Mouse (Mus musculus) heart, adult 2 months (tissue): Measurements from ENCODE around the gene Tbc1d5.

Source experiments
- CTCF ChIP-seq: fragments of 200-600 bp; IDR thresholded peaks from 2 replicates; pipeline ENCODE4 v1.8.1; 2022; ENCODE audit warnings: antibody characterized with exemption, mild to moderate bottlenecking, moderate library complexity
- EP300 ChIP-seq: fragments of 200-500 bp; IDR thresholded peaks from 2 replicates; pipeline ENCODE4 v1.6.1; 2011; ENCODE audit warnings: low read depth, low read length, control low read depth; ENCODE audit not compliant: insufficient read depth
- POLR2A ChIP-seq: fragments of 200-500 bp; IDR thresholded peaks from 2 replicates; pipeline ENCODE4 v1.6.1; 2011; ENCODE audit warnings: mild to moderate bottlenecking, low read depth, low read length, control low read depth; ENCODE audit not compliant: insufficient read depth

DNA sequence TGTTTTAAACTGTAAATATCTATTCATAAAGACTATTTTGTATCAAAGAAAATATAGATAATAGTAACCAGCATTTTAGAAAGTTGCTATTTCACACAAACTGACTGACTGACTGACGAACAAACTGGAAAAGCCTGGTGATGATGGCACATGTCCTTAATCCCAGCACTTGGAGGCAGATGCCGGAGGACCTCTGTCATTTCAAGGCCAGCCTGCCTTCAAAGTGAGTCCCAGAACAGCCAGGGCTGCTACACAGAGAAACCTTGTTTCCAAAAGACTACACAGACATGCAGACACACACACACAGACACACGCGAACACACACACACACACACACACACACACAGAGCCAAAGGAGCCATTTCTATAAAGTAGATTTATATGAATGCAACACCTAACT, 390.3 kb downstream of the Tbc1d5 start:
- no peak for TF ChIP-seq CTCF
- no peak for TF ChIP-seq EP300
- no peak for TF ChIP-seq POLR2A
